Mouse (Mus musculus) forebrain, embryonic 16.5 days (tissue): ENCODE measurements at regions not wholly inside any gene's neighbourhood (a gene's known extent, or its start where the extent isn't known, plus 50 kb on each side); places are given as distances from the start of the nearest gene placed in this dataset.
A peak's percentile ranks its signal among the peaks of the same experiment; 100 is the strongest.

ENCODE experiments used
- ATAC-seq: fragments of 200-750 bp; cut with Nextera tagmentation; 2 replicates; pipeline ENCODE4 v1.8.0; 2017; ENCODE audit warnings: mild to moderate bottlenecking, moderate library complexity
- H3K27ac ChIP-seq: fragments of 300-500 bp; sonication (generic); 2 replicates; pipeline ENCODE4 v1.5.1; 2014; ENCODE audit warnings: low read length, control low read depth
- H3K27me3 ChIP-seq: fragments of 300-500 bp; sonication (generic); replicated peaks from 2 replicates; pipeline ENCODE4 v1.6.1; 2014; ENCODE audit warnings: low read length; ENCODE audit not compliant: control insufficient read depth, insufficient read depth
- H3K36me3 ChIP-seq: fragments of 300-500 bp; sonication (generic); 2 replicates; pipeline ENCODE4 v1.6.1; 2014; ENCODE audit not compliant: control insufficient read depth, insufficient read depth
- H3K4me1 ChIP-seq: fragments of 300-500 bp; sonication (generic); replicated peaks from 2 replicates; pipeline ENCODE4 v1.6.1; 2014; ENCODE audit warnings: low read length; ENCODE audit not compliant: control insufficient read depth, insufficient read depth
- H3K4me2 ChIP-seq: fragments of 300-500 bp; sonication (generic); 2 replicates; pipeline ENCODE4 v1.6.1; 2014; ENCODE audit warnings: mild to moderate bottlenecking, low read length, control low read depth
- H3K4me3 ChIP-seq: fragments of 300-500 bp; sonication (generic); replicated peaks from 2 replicates; pipeline ENCODE4 v1.5.1; 2014; ENCODE audit warnings: mild to moderate bottlenecking, low read length, control low read depth
- H3K9ac ChIP-seq: fragments of 300-500 bp; sonication (generic); replicated peaks from 2 replicates; pipeline ENCODE4 v1.6.1; 2014; ENCODE audit warnings: low read depth, low read length, control low read depth
- H3K9me3 ChIP-seq: fragments of 300-500 bp; sonication (generic); 2 replicates; pipeline ENCODE4 v1.6.1; 2016; ENCODE audit warnings: low read length; ENCODE audit not compliant: control insufficient read depth
- WGBS: fragments of 180-500 bp; shearing (Covaris S2); extraction: QIAGEN DNeasy Blood & Tissue Kit; methylation state at CpG from one replicate; pipeline ENCODE4 v1.1.7; 2014; 5-methylcytosine and 5-hydroxymethylcytosine counted together

DNA sequence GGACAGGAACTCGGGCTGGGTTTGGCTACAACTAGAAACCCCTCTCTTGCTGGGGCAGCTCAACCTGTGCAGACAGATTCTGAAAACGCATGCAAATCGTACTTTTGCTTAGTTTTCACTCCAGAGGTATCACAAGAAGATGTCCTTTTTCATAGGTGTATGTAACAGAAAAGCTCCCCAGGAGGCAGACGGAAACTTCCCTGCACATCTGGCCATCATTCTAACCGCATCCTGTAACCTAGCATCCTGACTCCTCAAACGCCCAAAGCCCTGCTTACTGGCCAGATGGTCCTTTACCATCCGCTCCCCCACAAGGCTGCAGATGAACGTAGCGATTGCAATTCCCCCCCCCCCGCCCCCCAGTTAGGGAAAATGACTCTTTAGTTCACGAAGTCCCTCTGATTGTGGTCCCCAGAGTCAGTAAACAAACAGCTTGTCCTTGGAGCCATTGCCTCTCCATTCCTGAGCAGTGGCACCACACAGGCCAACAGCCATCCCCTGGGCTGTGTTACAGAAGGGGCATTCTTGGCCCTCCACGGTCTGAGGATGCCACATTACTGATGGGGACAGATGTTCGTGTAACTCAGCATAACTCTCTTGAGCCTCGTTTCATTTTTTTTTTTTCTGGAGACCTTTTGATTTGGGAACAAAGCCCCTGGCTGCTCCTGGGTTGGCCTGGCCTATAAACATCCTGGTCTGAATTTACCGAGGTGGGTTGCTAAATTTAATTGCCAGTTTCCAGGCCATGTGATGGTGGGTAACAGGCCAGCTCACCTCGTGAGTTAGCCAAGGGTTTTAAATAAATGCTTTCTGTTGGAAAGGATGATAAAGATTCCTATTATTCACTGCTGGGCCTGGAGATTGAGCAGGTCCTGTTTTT is 149.6 kb upstream of the Rreb1 start:
- Histone ChIP-seq H3K36me3 (no peaks in the 10 kb centered on the region), H3K27ac (no peak overlapping the region), H3K4me2 (no peak overlapping the region), H3K9ac (no peak overlapping the region), H3K4me1 (no peaks in the 10 kb centered on the region), H3K4me3 (no peak overlapping the region), H3K27me3 (no peaks in the 10 kb centered on the region), H3K9me3 (no peaks in the 10 kb centered on the region)
- no peak for ATAC-seq
- 69% methylated on average over 16 of the region's 16 CpGs for WGBS

DNA sequence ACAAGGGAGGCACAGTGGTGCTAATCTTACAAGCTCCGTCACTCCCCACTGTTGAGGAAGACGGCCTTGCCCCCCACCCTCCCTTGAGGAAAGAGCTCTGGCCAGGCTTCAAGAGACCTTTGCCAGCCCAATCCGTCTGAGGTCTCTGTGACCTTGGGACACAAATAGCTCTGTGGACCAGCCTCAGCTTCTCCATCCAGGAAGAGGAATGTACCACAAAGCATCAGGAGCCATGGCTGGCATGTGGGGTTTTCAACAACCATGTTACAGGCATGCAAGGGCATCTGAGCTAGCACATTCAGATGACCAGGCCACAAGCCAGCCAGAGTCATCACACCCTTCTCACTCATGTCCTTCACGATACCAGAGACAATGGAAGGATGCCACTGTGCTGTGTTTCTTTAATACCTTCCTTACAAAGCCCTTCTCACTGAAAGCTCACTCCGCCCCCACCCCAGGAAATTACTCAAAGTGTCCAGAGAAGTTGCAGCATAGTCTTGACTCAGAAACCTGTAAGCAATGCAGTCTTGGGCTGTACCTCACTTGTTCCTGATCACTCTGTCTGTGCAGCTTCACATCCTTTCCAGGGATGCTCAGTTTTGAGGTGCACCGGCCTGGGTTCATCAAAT is 148.8 kb upstream of the Rreb1 start:
- Histone ChIP-seq H3K9me3 (no peaks in the 10 kb centered on the region), H3K9ac (no peak overlapping the region), H3K4me1 (no peaks in the 10 kb centered on the region), H3K36me3 (no peaks in the 10 kb centered on the region), H3K27me3 (no peaks in the 10 kb centered on the region), H3K27ac (no peak overlapping the region), H3K4me2 (no peak overlapping the region), H3K4me3 (no peak overlapping the region)
- ATAC-seq = no peak
- whole genome bisulfite sequencing = 76% methylated on average over 6 of the region's 6 CpGs

DNA sequence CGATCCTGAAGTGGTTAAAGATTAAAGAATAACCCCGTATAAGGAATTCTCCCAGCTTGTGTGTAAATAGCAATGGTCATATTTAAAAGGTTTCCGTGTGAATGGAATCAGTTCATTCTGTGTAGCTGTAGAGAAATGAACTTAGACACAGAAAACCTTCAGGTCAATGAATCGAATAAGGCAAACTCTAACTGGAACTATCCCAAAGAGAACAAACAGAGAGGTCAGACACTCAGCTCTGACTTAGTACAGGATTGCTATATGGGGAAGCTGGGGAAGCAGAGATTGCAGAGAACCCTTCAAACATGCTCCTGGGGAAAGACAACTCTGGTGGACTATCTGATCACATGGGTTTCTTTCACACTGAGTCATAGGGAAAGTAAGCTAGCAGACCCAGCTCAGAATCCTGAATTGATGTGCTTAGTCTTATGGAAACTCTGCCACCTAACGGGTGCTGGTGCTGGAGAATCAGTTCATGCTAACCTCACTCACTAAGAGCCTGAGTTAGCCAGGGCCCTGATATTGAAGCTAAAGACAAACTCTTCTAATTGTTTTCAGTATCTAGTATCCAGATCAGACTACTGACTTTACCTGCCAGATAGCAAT is 145.3 kb upstream of the Rreb1 start:
- Histone ChIP-seq H3K27me3 (no peaks in the 10 kb centered on the region), H3K4me2 (no peak overlapping the region), H3K4me1 (no peaks in the 10 kb centered on the region), H3K9me3 (no peaks in the 10 kb centered on the region), H3K36me3 (no peaks in the 10 kb centered on the region), H3K4me3 (no peak overlapping the region), H3K9ac (no peak overlapping the region), H3K27ac (no peak overlapping the region)
- whole genome bisulfite sequencing = 90% methylated on average over 5 of the region's 5 CpGs
- ATAC-seq = no peak

DNA sequence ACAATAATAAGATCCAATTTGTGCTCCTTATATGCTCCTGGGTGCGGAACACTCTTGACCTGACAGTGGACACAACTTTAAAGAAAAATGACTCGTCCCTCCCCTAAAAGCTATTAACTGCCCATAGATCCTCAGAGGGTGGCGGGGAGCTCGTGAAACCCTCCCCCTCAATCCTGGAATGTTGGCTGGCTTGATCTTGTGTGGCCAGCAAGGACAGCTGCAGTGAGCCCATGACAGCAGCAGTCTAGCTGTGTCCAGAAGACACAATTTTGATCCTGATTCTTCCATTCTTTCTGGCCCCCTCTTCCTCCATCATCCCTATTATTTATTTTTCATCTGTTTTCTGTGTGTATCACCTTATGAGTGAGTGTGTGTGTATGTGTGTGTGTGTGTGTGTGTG is 141.8 kb upstream of the Rreb1 start:
- ATAC-seq = no peak
- Histone ChIP-seq H3K4me2 (no peak overlapping the region), H3K9ac (no peak overlapping the region), H3K36me3 (no peaks in the 10 kb centered on the region), H3K4me1 (no peaks in the 10 kb centered on the region), H3K27me3 (no peaks in the 10 kb centered on the region), H3K27ac (no peak overlapping the region), H3K4me3 (no peak overlapping the region), H3K9me3 (no peaks in the 10 kb centered on the region)
- 81% methylated on average over 4 of the region's 4 CpGs for WGBS

DNA sequence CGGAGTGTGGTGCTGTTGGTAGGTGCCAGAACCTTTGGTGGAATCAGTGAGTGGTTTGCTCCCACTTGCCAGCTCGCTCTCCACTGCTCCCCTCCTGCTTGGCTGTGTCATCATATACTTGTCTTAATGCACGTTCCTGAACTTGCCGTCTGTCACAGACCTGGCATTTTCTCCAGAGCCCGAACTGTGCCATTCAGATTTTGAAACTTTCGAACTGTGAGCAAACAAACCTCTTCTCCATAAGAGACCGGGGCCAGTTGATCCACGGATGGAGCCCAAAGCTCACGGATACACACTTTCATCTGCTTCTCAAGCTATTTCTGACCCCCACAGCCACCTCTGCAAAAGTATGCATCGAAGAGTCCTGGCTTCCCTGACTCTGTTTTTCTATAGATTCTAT is 141.0 kb upstream of the Rreb1 start:
- H3K4me3 ChIP-seq = no peak overlapping the region
- H3K4me1 ChIP-seq = no peaks in the 10 kb centered on the region
- no peaks in the 10 kb centered on the region for H3K36me3 ChIP-seq
- H3K27ac ChIP-seq = no peak overlapping the region
- H3K9me3 ChIP-seq = no peaks in the 10 kb centered on the region
- WGBS = 93% methylated on average over 10 of the region's 10 CpGs
- H3K27me3 ChIP-seq = no peaks in the 10 kb centered on the region
- H3K9ac ChIP-seq = no peak overlapping the region
- no peak overlapping the region for H3K4me2 ChIP-seq
- no peak for ATAC-seq

DNA sequence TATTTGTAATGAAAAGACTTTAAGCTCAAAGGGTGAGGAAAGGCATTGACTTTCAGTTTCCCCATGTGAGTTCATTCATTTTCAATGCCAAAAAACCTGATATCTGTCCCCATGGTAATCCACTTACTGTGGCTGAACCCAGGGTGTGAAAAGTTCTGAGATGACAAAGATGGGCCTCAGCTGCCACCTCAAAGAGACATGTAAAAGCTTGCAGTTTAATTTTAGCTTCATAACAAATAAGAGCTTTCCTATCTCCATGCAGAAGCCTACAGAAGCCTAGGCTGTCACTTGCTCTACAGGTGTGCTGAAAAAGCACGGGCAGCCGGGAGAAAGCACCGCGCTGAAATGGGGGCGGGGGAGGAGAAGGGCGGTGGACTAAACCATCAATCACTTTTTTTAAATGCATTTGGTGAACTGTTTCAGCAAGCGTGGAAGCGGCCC is 140.1 kb upstream of the Rreb1 start:
- no peak for ATAC-seq
- Histone ChIP-seq H3K4me3 (no peak overlapping the region), H3K36me3 (no peaks in the 10 kb centered on the region), H3K9ac (no peak overlapping the region), H3K4me1 (no peaks in the 10 kb centered on the region), H3K27ac (no peak overlapping the region), H3K27me3 (no peaks in the 10 kb centered on the region), H3K4me2 (no peak overlapping the region), H3K9me3 (no peaks in the 10 kb centered on the region)
- 67% methylated on average over 8 of the region's 8 CpGs for WGBS

DNA sequence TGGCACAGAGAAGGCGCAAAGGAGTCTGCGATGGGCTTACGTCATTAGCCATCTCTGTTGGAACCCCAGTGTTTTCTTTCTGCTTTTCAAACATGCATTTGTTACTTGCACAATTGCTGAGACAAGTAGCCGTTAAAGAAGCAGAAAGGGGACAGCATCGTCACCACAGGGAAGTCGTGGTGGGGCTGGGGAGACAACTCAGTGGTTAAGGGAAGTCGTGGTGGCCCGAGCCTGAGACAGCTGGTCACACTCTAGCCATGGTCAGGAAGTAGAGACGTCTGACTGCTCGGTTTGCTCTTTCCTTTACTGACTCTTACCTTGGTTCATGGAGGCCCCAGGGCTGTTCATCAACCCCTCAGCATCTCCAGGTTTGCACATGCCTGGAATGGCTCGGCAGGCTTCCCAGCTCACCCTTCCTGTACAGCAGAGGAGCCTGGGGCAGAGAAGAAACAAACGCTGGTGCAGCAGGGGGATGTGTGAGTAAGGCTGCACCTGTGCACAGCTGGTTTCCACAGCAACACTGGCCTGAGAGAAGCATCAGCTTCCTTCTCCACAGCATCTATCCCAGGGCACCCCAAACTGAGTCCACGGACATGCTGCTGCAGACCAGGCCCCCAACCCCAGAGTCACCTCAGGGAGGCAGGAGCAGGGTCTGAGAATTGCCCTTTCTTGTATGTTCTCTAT is 135.6 kb upstream of the Rreb1 start:
- ATAC-seq = peak; percentile 57; the same call in 1 of the 2 replicates
- WGBS = 52% methylated on average over 13 of the region's 13 CpGs
- Histone ChIP-seq H3K9me3 (no peaks in the 10 kb centered on the region), H3K9ac (no peak overlapping the region), H3K4me1 (no peaks in the 10 kb centered on the region), H3K4me2 (no peak overlapping the region), H3K27ac (no peak overlapping the region), H3K36me3 (no peaks in the 10 kb centered on the region), H3K4me3 (no peak overlapping the region), H3K27me3 (no peaks in the 10 kb centered on the region)

DNA sequence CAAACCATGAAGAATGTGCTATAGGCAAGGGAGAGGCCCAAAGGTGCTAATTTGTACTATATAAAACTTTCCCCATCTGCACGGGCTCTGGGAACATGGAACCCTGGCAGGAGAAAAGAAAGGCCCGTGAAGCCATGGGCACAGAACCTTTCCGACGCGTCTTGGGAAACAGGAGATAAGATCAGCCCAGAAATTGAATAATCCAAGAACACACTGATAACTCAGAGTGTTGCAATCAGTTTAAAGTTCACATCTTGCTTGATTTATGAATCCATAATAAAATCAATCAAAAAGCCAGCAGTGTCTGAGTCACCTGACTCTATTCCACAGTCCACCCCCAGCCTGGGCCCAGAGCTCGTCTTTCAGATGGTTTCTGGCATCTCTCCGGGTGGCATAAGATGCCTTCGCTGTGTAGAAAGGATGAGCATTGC is 133.4 kb upstream of the Rreb1 start:
- H3K4me1 ChIP-seq = no peaks in the 10 kb centered on the region
- H3K36me3 ChIP-seq = no peaks in the 10 kb centered on the region
- 86% methylated on average over 8 of the region's 8 CpGs for WGBS

DNA sequence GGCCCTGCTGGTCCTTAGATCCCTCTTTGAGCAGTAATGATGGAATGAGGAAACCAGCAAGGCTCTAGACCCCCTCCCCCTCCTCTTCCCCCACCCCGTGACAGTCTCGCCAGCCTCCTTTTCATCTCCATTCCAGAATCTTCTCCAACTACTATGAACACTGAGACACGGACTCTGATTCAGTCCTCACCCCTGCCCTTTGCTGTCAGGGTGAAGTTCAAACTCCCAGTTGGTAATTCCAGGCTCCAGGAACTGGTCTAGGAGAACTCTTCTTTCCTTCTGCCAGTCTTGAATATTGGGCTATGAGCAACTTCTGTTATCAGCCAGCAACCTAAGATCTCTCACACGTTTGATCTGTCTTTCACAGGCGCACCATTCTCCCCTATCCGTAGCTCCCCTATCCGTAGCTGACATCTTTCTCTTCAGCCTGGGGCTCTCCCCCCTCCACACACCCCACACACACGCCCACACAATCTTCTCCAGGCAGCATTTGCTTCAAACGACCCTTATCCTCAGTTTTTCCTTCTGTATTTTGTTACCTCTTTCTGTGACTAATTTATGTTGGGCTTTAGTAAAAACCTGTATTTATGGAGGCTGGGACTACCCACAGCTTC is 128.6 kb upstream of the Rreb1 start:
- Histone ChIP-seq H3K4me1 (no peaks in the 10 kb centered on the region), H3K9me3 (no peaks in the 10 kb centered on the region), H3K9ac (no peak overlapping the region), H3K27me3 (no peaks in the 10 kb centered on the region), H3K4me2 (no peak overlapping the region), H3K36me3 (no peaks in the 10 kb centered on the region), H3K27ac (no peak overlapping the region), H3K4me3 (no peak overlapping the region)
- 69% methylated on average over 9 of the region's 9 CpGs for WGBS
- ATAC-seq = no peak

More for the DNA sequence above, 133.4 kb upstream of the Rreb1 start:
- Histone ChIP-seq H3K4me2 (no peak overlapping the region), H3K9me3 (no peaks in the 10 kb centered on the region), H3K27me3 (no peaks in the 10 kb centered on the region), H3K27ac (no peak overlapping the region), H3K9ac (no peak overlapping the region), H3K4me3 (no peak overlapping the region)
- ATAC-seq = no peak
